Mouse (Mus musculus): ENCODE results near the gene Prnp. TPM values are rescaled to one million over a fixed set of nuclear protein-coding genes. Genes with fewer than 3 reads are reported as not detected.

Gene Prnp
- 139 and 159 TPM in 2 replicates for total RNA-seq (2015; ENCODE audit: low replicate concordance)
- 175 and 177 TPM in 2 replicates for total RNA-seq (2017; ENCODE audit: low replicate concordance)

DNA sequence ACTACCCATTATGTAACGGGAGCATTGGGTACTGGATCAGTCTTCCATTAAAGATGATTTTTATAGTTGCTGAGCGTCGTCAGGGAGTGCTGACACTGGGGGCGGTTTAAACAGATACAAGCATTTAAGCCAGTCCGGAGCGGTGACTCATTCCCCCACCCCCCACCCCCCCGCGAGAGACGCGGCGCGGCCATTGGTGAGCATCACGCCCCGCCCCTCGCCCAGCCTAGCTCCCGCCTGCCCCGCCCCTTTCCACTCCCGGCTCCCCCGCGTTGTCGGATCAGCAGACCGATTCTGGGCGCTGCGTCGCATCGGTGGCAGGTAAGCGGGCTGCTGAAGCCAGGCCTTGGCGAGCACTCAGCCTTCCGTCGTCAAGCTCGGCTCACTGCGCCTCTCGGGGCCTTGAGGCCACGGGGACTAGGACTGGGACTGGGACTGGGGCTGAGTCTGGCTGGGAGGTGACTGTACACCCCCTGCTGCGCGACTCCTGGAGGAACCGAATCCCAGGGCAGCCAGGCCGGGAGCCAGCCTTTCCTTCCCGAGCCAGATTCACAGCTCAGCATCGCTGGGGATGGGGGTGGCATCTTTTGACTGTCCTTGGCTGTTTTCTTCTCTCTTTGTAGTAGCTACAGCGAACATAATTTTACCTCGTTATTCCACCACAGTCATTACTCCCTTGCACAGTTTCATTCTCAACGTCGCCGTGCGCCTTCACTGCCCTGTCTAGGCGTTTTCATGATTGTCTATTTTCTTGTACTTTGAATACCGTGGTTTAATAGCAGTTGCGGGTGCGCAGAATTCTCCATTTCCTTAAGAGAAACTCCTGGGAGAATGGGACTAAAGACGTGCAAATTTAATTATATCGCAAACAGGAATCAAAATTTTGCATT is at the start of gene Prnp, which contains the start of gene Prn:
TSS of gene Prnp (plus strand) at position 246 of the 890 bp plus-strand sequence.
TSS of gene Prn (plus strand) at position 275 of the 890 bp plus-strand sequence.
- peak; percentile 85 for ATAC-seq (replicated peaks; ENCODE audit: low FRiP score, poor library complexity, severe bottlenecking)

DNA sequence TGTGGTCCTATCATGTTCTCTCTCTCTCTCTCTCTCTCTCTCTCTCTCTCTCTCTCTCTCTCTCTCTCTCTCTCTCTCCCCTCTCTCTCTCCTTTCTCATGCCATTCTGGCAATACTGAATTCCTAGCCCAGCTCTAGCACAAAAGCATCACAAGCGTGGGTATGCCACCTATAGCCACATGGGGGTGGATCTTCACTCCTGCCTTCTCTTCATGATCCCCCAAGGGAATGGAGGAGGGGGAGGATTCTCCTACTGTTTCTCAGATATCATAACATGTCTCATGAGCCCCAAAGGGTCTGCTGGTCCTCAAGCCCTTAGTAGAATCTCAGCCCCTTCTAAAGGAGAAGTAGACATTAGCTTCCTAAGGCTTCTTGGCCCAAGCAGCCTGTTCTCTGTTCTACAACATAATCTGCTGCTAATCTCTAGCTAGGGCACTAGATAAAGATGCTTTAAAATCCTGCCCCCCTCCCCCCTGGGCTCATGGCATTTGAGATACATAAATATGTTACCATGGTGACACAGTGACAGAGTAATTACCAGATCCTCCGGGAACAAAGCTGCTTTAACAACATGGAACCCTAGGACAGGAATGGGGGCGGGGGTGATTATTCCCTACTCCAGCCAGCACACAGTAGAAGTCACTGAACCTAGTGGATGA is 47.0 kb upstream of the Prnp start:
- ATAC-seq (replicated peaks; ENCODE audit: low FRiP score, poor library complexity, severe bottlenecking), result no peak

DNA sequence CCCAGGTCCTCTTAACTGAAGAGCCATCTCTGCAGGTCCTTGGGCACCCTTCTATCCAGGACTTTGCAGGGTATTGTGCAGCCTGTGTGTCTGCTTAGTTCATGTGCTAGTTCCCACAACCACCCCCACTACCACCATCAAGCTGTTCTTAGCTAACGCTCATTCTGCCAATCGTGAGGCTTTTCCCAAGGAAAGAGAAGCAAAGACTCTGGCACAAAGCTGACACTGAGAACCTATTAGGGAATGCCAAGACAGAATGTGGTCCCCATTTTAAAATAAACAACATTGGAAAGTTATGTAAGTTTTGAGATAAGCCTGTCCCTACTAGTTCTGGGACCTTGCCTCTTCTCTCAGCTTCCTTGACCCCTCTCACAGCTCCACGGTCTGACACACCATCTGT is 46.3 kb upstream of the Prnp start:
- no peak for ATAC-seq (replicated peaks; ENCODE audit: low FRiP score, poor library complexity, severe bottlenecking)

- ATAC-seq (replicated peaks; ENCODE audit: low FRiP score, poor library complexity, severe bottlenecking), result peak; percentile 72
These were observed 45.4 kb upstream of the Prnp start for GRCm38 (mm10) chr2:131864262-131864796.

DNA sequence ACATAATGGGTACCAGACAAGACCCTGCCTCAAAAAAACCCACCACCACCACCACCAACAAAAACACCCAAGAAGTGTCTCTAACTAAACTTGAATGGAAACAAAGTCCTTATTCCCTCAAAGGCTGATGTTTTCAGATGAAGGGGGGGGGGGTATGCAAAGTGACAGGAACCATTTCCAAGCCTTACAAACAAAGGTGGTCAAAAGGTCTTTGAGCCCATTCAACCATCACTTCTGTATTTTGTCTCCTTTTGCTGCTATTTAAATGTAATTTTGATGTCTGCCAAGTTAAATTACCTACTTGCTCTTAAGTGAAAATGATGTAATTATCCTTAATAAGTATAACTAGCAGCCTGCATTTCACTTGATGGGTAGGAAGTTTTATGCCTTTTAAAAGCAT is 43.1 kb upstream of the Prnp start:
- no peak for ATAC-seq (replicated peaks; ENCODE audit: low FRiP score, poor library complexity, severe bottlenecking)

DNA sequence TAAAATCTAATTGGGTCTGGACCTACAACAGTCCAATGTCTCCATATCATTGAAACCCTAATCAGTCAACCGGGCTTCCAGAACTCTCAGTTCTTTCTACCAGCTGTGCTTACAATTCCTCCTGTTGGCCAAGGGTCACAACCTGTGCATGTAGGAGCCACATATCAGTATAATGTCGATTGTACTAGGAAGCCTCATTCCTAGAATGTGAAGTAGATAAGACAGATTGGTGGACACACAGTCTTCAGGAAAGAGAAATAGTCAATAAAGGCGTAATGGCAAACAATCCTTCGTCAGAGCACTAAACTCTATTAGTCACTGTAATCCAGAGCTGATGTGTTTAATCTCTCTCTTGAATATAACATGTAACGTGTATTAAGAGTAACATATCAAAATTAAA is 40.7 kb upstream of the Prnp start:
- no peak for ATAC-seq (replicated peaks; ENCODE audit: low FRiP score, poor library complexity, severe bottlenecking)

- ATAC-seq (replicated peaks; ENCODE audit: low FRiP score, poor library complexity, severe bottlenecking), result no peak
These were observed 36.4 kb upstream of the Prnp start for GRCm38 (mm10) chr2:131873376-131873775.

GRCm38 (mm10) chr2:131876551-131877265 is 33.0 kb upstream of the Prnp start:
- ATAC-seq (replicated peaks; ENCODE audit: low FRiP score, poor library complexity, severe bottlenecking), result no peak

DNA sequence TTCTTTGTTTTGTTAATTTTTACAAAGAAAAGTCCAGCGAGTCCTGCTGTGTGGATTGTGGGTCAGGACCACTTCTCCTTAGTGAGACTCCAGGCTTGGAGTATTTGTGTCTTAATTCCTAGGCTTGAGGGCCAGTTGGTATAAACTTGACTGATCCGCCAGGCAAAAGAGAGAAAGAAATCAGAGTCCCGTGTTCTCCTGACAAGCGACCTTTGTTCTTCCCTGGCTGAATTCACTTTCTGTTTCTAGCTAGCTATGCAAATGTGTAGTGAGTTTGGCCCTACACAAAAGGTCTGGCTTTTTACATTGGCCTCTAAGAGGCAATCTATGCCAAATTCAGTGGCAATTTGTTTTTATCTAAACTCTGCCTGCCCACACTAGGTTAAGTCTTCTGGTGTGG is 28.0 kb upstream of the Prnp start:
- ATAC-seq (replicated peaks; ENCODE audit: low FRiP score, poor library complexity, severe bottlenecking), result no peak

GRCm38 (mm10) chr2:131883136-131883535 is 26.6 kb upstream of the Prnp start:
- ATAC-seq (replicated peaks; ENCODE audit: low FRiP score, poor library complexity, severe bottlenecking), result no peak

DNA sequence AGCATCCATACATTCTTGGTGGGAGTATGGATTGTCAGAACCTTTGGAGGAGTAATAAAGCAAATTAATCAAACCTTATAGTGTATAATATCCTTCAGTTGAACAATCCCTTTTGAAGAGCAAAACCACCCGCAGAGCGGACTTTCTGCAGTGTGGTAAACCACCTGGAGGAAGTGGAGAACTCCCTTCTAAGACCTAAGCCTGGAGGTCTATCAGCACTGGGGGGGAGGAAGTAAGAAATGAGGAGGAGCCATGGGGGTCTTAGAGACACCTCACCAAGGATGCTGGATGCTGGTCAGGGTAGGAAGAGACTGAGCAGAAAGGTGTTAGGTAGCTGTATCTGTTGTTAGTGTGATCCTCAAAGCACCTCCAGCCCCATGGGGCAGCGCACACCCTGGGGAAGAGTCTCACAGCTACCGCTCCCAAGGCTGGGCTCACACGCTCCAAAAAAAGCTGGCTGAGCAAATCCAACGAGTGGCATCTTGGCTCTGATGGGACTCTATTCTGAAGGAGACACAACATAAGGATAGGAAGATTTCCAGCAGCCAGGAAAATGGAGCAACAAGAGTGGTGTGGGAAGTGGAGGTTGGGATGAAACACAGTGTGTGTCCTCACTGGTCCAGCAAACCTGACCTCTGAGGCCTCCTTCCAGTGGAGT is 23.1 kb upstream of the Prnp start:
- ATAC-seq (replicated peaks; ENCODE audit: low FRiP score, poor library complexity, severe bottlenecking), result no peak

DNA sequence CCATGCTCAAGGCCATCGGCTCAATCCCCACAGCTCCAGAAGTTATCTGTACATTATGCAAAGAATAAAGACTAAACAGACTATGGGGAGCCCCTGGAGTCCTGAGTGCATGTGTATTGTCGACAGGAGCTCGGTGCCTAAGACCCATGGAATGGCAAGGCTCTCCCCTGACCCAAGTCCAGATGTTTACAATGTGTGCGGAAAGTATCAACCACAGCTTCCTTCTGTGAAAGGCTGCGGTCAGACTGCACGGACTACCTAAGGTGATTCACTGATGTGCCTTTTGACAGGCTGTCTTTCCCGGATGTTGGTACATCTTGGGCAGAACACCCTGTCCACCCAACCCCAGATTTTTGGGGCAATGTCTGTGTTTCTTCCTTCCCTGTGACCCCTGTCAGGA is 21.5 kb upstream of the Prnp start:
- no peak for ATAC-seq (replicated peaks; ENCODE audit: low FRiP score, poor library complexity, severe bottlenecking)

- no peak for ATAC-seq (replicated peaks; ENCODE audit: low FRiP score, poor library complexity, severe bottlenecking)
These were observed 17.2 kb upstream of the Prnp start for GRCm38 (mm10) chr2:131892534-131892933.

- no peak for ATAC-seq (replicated peaks; ENCODE audit: low FRiP score, poor library complexity, severe bottlenecking)
These were observed 14.6 kb upstream of the Prnp start for GRCm38 (mm10) chr2:131895106-131895505.

DNA sequence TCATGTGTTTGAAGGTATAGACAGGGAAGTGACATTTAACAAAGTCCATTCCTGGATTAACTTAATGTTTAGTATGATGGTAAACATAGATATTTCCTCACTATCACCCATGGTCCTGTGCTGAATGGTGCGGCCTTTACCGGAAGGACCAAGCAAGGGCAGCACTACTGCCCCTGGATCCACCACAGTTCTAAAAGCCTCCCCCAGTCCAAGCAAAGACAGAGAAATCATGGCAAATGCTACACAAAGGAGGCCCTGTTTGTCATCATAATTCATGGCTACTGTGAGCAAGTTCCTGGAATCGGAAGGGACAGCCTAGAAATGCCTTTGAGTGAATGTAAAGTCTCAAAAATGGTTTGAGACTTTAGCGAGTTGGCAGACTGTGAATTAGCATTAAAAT is 13.7 kb upstream of the Prnp start:
- ATAC-seq (replicated peaks; ENCODE audit: low FRiP score, poor library complexity, severe bottlenecking), result no peak

- no peak for ATAC-seq (replicated peaks; ENCODE audit: low FRiP score, poor library complexity, severe bottlenecking)
These were observed 12.2 kb upstream of the Prnp start for GRCm38 (mm10) chr2:131897336-131898109.

DNA sequence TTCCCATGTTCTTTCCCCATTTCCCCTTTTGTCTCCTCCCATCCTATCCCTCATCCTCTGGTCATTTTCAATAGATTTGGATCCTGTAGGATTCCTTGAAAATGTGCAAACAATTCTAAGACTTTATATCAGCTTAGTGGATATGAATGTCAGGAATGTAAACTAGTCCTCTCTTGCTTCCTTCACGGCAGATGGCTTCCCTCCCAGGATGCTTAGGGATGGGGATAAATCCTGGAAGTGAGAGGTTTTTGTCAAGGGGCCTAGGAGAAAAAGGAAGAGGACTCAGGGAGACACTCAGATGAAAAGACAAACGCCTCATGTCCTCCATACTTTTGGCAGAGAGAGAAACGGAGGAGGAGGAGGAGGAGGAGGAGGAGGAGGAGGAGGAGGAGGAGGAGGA is 7.3 kb upstream of the Prnp start:
- ATAC-seq (replicated peaks; ENCODE audit: low FRiP score, poor library complexity, severe bottlenecking), result no peak

- ATAC-seq (replicated peaks; ENCODE audit: low FRiP score, poor library complexity, severe bottlenecking), result no peak
These were observed 6.9 kb upstream of the Prnp start for GRCm38 (mm10) chr2:131902867-131903266.

DNA sequence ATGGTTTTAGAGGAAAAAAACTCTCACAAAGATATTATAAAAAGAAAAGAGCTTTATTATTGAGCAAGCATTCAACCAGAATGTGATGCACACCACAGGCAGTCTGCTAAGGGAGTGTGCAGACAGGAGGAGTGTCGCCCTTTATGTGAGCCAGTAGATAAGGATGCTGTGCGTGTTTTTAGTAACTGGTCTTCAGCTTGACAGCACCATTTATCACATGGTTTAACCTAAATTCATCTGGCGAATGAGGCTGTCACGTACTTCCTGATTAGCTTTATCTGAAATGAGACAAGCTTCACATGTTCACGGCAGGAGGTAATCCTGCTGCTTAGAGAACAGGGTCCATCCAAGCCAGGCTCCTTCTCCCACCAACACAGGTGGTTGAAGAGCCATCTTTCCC is 4.7 kb upstream of the Prnp start:
- ATAC-seq (replicated peaks; ENCODE audit: low FRiP score, poor library complexity, severe bottlenecking), result peak; percentile 84
